Mouse (Mus musculus) CD8-positive naive resting alpha-beta T cell, adult 2 months (primary cell): ENCODE data around the gene Pbx1.

Source experiments
- DNase-seq, 2 experiments: peaks; one replicate each; pipeline ENCODE4 v3.0.0; 2022; ENCODE audit warnings: low read depth in 2 of 2, low spot score in 2 of 2

The Pbx1 gene

GRCm38 (mm10) chr1:168230858-168231257 is 201.2 kb downstream of the Pbx1 start:
- no peak for DNase-seq

GRCm38 (mm10) chr1:168230134-168230533 is 201.9 kb downstream of the Pbx1 start:
- no peak for DNase-seq

DNA sequence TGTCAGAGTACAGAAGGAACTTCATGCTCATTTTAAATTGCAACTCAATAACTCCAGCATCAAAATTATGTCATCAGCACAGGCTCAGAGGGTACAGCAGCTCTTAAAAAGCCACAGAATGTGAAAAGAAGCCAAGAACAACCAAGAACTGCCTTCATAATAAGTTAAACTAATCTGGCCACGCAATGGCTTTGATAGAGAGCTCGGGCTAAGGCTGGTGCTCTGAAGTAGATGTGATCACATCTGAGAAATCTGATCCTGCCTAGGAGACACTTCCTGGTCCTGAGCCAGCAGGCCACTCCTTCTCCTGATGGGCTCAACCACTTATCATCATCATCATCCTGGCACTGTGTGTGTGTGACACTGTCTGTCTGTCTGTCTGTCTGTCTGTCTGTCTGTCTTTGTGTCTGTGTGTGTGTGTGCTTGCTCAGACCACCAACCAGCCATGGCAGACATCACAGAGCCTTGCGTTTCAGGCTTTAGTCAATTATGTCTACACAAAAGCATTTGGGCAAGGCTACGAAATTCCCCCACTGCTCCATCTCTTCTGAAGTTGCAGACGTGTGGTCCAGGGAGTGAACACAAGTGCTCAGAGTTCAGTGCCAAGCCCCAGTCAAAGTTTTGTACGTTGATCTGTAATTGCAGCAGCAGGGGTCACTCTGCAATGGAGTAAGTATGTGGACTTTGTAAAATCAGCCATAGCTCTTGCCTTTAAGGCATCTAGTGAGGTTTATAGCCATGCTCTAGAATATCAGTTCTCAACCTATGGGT is 203.1 kb downstream of the Pbx1 start:
- DNase-seq: no peak

- DNase-seq: no peak
These were observed 205.9 kb downstream of the Pbx1 start for GRCm38 (mm10) chr1:168226150-168226549.

- no peak for DNase-seq
These were observed 206.4 kb downstream of the Pbx1 start for GRCm38 (mm10) chr1:168225595-168226127.

DNA sequence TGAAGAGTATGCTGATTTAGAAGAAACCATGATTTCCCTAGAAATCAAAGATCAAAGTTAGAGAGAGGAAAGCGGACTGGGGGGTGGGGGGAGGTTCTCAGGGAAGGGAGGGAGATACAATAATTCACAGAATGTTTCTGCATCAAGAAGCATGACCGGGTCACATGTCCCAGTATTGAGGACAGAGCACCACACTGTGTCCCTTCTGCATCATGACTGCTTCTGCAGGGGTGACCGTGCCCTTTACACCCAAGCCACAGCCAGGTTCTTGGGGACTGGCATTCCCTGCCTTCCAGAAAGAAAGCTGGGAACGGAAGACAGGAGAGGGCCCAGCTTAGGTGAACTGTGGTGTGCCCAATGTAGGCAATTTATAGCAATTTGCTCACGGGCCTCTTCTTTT is 207.9 kb downstream of the Pbx1 start:
- DNase-seq: no peak

DNA sequence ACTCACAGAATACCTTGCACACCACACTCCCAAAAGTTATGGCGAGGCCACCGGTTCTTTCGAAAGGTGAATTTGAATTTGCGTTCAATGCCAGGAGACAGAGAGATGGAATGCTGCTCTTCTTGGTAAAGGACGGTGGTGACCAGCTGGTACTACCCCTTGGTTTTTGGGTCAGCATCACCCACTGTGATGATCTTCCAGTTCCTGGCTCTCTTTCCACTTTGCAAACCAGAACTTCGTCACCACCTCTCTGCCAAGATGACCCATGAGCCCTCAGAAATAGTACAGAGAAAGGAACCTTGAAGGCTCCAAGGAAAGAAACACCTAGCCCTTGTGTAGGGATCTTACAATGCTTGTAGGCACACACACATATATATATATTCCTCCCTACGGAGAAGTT is 209.3 kb downstream of the Pbx1 start:
- DNase-seq: no peak

- DNase-seq: no peak
These were observed 211.0 kb downstream of the Pbx1 start for GRCm38 (mm10) chr1:168221071-168221521.

DNA sequence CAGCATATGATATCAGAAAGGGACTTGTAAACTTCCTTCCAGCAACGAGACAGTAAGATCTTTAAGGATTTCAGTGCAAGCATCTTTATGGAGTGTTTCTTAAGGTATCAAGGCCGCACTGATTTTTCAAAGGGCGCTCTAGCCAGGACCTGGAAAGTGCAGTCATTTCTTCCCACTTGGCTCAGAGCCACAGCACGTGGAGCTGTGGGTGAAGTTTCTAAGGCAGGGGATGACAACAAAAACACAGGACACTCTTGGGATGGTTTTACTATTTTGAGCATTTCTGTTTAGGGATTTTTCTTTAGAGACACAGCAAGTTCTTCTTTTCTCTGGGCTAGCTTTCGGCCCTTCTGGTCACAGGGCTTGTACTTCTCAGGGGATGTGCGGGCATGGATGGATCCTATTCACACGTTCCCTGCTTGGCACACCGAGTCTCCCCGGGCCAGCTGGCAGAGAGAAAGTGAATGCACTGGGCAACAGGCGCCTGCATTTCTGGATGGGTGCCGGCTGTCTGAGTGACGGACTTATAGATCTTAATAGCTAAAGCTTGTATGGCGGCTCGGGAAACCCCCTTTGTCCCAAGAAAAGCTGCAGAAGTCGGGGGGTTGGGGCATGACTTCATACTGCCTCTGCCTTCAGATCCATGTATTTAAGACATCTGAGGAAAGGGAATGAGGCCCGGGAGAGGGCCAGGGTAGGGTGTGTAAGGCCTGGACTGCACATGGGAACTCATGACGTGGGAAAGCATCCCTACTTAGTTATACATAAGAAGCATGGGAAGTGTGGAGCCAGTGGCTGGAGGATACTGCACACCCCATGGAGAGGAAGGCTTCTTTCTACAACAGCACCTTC is 215.9 kb downstream of the Pbx1 start:
- no peak for DNase-seq

DNA sequence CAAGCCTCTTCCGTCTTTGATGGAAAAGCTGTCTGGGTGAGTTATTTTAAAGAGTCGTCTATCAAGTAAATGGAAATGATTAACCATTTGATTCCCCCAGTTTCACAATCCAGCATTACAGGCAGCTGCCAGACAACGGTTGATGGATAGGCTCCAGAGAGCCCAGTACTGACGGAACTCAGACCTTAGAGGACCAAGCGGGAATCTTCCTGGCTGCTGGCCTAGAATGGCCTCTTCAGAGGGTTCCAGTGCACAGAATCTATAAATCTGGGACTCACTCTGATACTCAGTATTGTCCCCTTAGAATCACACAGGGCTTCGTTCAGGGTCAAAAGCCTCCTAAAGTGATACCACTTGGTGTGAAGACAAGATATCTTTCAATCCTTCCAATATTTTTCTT is 216.6 kb downstream of the Pbx1 start:
- no peak for DNase-seq

GRCm38 (mm10) chr1:168214040-168214443 is 218.0 kb downstream of the Pbx1 start:
- no peak for DNase-seq

DNA sequence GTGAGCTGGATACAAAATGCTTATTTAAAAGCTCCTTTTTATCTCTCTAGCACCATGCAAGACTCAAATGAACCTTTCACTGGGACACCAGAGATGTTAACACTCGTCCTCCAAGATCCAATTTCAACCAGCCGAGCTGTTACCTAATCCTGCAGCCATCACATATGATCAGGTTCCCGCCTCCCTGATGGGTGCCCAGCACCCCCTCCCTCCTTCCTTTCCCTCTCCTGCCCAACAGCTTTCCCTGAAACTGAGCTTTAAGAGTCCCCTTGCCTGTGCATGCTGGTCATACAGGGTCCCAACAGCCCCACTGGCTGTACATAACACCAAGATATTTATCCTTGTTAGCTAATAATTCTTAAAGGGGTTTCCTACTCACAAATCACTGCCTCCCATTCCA is 218.5 kb downstream of the Pbx1 start:
- no peak for DNase-seq

DNA sequence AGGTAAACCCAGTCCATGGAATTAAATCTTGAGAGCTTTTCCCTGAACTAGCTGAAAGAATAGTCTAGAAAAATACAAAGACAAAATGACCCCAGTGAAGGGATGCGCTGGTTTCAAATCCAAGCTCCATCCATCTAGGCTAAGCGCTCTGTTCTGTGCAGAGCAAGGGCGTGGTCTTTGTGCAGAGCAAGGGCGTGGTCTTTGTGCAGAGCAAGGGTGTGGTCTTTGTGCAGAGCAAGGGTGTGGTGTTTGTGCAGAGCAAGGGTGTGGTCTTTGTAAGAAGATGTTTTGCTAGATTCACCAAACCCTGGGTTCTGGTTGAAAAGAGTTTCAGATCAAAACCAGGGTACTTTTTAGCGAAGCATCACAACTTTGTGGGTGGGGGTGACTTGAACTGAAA is 221.7 kb downstream of the Pbx1 start:
- DNase-seq: no peak

GRCm38 (mm10) chr1:168200570-168201156 is 231.4 kb downstream of the Pbx1 start:
- no peak for DNase-seq

GRCm38 (mm10) chr1:168198276-168198675 is 233.8 kb downstream of the Pbx1 start:
- no peak for DNase-seq

DNA sequence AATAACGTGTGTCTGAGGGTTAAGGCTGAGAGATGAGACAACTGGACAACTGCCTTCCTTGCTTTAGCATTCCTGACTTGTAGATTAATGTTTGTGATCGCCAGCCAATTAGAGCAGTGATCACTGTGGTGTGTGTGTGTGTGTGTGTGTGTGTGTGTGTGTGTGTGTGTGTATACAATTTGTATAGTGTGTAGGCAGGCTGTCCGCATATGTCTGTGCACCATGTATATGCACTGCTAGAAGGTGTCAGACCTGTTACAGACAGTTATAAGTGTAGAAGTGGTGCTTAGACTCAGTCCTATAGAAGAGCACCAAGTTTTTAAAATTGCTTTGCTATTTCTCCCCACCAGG is 234.2 kb downstream of the Pbx1 start:
- DNase-seq: no peak

DNA sequence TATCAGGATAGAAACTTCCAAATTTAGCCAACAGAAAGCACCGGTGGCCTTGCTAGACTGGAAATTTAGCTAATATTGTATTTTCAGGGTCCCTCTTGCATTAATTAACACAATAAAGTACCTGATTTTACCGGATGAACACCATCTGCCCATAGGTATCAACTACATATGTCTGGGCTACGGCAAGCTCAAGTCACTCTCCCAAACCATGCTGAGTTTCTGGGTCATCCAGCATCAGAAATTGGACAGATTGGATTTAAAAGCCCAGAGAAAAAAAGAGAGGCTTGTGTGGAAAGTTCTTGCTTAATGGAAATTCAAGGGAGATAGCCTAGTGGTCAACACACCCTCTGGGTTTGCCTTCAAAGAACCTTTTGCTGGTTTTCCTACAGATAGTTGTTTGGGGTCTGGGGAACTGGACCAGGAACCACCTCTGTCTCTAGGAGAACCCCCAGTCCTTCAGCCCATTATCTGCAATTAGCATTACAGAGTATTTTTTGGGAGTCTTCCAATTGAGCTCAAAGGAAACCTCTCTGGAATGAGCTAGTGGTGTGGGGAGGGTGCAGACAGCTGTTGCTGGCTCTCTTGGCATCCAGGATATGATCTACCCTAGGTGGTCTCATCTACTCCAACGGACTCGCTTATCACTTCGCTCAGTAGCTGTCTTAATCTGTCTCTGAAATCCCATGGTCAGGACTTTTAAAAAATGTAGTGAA is 234.7 kb downstream of the Pbx1 start:
- no peak for DNase-seq

- DNase-seq: no peak
These were observed 238.7 kb downstream of the Pbx1 start for GRCm38 (mm10) chr1:168193364-168193763.

GRCm38 (mm10) chr1:168182816-168183215 is 249.3 kb downstream of the Pbx1 start:
- DNase-seq: no peak

DNA sequence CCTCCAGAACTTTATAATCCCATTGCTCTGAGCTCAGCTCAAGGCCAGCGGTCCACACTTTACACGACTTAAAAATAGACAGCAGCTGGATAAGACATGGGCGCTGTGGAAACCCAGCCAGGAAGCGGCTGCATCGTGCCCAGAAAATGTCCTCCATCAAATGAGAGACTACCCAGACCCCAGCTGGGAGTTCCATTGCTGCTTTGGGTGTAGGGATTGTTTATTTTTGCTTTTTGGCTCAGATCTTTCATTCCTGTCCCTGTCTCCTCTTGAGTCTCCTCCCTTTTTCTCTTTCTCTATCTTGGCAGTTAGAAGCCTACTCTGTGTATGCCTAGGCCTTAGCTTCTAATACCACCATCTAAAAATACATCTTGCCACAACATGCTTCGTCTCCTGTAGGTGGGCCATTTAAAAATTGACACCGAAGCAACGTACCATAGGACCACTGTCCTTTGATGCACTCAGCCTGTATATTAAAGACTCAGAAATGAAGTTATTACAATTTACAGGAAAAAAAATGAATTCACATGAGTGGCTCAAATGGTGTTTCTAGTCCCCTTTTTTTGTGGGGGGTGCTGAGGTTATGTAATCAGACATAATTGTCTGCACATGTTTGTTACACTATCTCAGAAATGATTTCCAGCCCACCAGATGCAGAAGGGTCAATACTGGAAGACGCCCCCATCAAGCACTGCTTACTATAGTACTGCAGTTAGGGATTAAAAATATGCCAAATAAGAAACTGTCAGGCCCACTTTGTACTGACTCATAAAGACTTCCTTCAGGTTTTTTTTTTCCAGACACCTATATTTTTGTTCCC is 251.2 kb downstream of the Pbx1 start:
- no peak for DNase-seq
